Mouse (Mus musculus): Measurements from ENCODE around the gene Smc5. TPM values are rescaled to one million over a fixed set of nuclear protein-coding genes. Genes with fewer than 3 reads are reported as not detected.

The Smc5 gene
- polyA plus RNA-seq (2017; shearing (Covaris generic)) = 10 to 100 TPM; 23.2 to 33.2 (median 31.7) TPM

GRCm38 (mm10) chr19:23273355-23274053, at the start of gene Smc5:
TSS of gene Smc5 (minus strand) at chr19:23273897.
- ATAC-seq = peak; percentile 88

- ATAC-seq = peak; percentile 100
Observed at GRCm38 (mm10) chr19:23323107-23323506, 49.4 kb upstream of the Smc5 start.

- no peak for ATAC-seq
Observed at GRCm38 (mm10) chr19:23317989-23318358, 44.3 kb upstream of the Smc5 start.

- no peak for ATAC-seq
Observed at GRCm38 (mm10) chr19:23317295-23317988, 43.7 kb upstream of the Smc5 start.

DNA sequence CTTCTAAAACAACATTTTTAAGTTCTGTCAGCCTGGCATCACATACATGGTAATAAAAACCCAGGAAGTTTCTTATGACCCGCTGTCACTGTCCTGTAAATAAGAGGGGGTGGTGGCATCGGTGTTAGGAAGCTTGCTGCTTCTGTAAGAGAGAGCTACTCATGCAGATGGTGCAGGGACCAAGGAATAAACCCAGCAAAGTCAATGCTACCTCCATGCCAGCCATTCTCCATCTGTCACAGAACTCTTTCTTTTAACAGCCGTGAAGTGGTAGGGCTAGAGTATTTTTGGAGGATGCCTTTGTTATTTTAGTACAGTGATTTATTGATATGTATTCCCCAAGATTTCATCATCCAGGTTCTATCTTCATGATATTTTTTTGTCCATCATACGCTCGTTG, 43.2 kb upstream of the Smc5 start:
- no peak for ATAC-seq

DNA sequence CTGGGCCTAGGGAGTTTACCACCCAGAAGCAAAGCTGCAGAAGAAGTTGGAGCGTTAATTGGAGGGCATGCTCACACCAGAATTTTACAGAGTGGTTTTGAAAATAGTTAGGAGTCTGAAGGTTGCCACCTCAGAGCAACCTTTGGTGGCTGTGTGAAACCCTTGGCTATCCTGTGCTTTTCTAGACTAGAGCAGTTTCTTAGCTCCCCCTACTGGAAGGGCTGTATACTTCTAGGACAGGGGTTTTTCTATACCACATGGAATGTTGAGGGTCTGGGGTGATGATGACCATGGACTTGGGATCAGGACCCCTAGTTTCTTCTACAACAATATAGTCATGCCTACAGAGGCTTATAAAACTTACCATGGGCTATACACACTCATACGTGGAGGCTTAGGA, 36.3 kb upstream of the Smc5 start:
- ATAC-seq = no peak

GRCm38 (mm10) chr19:23306671-23307070, 33.0 kb upstream of the Smc5 start:
- no peak for ATAC-seq

DNA sequence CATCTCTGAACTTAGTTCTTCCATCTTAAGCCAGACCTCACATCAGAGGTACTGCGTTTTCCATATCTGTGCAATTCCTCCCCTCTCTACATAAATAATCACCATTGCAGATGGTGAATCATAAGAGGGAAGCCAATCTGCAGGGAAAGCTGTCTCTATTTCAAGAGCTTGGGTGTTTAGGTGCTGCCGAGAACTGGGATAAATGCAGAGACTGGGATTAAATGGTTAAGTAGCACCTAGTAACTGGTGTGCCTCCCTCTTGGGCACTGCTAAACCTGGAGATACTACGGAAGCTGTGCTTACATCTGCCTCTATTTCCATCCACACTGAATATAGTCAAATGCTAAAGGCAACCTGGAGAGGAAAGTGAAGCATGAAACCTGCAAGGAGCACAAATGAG, 26.3 kb upstream of the Smc5 start:
- ATAC-seq = no peak

GRCm38 (mm10) chr19:23298917-23299316, 25.2 kb upstream of the Smc5 start:
- ATAC-seq = no peak

- no peak for ATAC-seq
Observed at GRCm38 (mm10) chr19:23297191-23297590, 23.5 kb upstream of the Smc5 start.

DNA sequence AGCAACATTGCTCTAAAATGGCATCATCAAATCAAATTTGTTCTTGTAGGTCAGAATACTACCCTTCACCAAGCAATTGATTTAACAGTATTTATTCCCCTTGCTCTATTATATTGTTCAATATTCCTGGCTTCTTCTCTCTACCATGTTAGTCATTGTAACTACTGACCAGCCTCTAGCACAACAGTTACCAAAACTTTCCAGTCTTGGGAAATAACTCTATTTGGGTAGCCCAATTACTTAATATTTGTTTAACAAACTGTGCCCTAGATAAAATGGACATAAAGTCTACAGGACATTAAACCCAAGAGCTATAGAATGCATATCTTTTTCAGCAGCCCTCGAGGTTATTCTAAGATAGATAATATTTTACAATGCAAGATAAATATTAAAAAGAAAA, 15.6 kb upstream of the Smc5 start:
- ATAC-seq = no peak

DNA sequence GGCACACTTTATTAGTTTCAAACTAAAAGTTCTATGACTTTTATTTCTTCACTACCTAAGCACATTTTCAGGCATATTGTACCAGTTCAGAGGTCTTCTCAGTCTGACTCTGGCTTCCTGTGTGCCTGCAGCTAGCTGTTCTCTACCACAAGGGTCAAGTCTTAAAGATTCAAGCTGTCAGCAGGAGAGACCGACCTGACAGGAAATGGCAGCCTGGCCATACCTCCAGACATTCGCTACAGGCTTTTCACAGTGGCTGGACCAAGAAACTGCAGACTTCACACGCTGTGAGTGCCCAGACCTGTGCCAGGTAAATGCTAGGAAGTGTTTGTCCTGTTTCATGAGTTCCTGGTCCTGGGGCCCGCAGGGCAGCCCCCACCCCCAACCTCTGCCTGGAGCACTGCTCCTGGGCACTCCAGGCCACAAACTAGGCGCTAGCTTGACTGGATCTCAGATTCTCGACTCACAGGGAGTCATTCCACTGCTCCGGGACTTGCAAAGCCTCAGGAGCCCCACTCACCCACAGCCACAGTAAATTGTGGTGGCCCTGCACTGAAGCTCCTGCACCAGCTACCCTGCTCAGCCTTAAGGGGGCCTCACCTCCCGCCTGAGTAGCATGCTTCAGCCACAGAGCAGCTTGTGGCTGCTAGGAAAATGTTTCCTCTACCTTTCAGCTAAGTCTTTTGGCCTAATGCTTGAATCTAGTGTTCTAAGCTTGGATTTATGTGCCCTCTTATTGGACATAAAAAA, 8.4 kb upstream of the Smc5 start:
- ATAC-seq = no peak

DNA sequence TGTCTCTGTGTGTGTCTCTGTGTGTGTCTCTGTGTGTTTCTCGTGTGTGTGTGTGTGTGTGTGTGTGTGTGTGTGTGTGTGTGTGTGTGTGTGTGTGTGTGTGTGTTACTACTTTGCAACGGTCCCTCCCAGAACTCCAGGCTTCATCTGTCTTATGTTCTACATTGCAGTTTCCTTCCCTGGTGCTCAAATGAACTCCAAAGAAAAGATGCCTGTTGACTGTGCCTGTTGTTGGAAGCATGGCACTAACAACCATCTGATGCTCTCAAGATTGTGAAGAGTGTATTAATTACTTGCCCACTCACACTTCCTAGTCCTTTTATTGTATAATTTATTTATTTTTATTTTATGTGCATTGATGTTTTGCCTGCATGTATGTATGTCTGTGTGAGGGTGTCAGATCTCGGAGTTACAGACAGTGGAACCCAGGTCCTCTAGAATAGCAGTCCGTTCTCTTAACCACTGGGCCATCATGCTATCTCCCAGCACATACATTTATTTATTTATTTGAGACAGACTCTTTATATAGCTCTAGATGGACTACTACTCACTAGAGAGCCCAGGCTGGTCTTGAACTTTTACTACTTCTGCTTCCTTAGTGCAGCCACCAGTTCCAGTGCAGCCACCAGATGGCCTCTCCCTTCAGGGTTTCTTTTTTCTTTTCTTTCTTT, 492 bp upstream of the Smc5 start:
- ATAC-seq = peak; percentile 21

DNA sequence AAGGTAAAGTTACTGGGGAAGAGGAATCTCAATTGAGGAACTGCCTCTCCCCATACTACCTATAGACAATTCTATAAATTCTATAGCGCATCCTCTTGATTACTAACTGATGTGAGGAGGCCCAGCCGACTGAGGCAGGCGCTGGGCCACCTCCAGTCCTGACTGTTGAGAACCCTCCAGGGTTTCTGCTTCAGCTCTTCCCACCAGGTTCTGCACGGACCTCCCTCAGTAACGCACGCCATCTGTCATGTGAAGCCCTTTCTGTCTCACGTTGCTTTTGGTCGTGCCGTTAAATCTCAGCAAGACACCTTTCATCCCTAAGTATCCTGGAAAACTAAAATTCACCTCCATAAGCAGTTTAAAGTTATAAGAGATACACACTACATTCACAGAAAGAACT, 16.9 kb downstream of the Smc5 start:
- no peak for ATAC-seq

GRCm38 (mm10) chr19:23246473-23246872, 27.2 kb downstream of the Smc5 start:
- no peak for ATAC-seq

GRCm38 (mm10) chr19:23225065-23225464, 48.6 kb downstream of the Smc5 start:
- no peak for ATAC-seq

GRCm38 (mm10) chr19:23214326-23214725, 59.4 kb downstream of the Smc5 start:
- no peak for ATAC-seq

GRCm38 (mm10) chr19:23211325-23211724, 62.4 kb downstream of the Smc5 start:
- no peak for ATAC-seq

GRCm38 (mm10) chr19:23203505-23204053, 70.1 kb downstream of the Smc5 start:
- ATAC-seq = no peak

DNA sequence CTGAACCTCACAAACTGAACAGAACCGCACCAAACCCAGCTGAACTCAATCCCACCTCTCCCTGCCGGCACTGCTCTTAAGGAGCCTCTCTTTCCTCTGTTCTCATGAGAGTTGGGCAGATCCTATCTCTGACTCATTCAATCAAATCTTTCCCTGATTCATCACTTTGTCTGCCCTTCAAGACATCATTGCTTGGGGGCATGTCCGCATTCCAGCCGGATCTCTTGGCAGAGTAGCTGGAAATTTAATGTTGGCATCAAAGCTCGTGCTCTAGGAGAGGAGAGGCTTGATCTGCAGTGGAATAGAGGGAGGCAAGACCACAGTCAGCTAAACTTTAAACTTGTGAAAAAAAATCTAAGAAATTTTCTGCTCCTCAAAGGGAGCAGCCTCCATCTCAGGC, 71.6 kb downstream of the Smc5 start:
- no peak for ATAC-seq

DNA sequence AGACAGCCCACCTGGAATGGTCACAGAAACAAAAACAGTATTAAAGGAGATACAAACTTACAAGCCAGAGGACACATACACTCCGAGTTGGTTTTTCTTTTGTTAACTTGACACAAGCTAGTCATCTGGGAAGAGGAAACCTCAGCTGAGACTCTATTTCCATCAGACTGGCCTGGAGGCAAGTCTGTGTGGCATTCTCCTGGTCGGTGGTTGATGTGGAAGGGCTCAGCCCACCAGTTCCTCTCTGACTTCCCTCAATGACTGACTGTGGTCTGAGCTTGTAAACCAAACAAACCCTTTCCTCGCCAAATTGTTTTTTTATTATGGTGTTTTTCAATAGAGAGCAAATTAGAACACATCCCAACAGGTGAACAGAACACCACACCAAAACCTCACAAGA, 80.6 kb downstream of the Smc5 start:
- ATAC-seq = no peak

DNA sequence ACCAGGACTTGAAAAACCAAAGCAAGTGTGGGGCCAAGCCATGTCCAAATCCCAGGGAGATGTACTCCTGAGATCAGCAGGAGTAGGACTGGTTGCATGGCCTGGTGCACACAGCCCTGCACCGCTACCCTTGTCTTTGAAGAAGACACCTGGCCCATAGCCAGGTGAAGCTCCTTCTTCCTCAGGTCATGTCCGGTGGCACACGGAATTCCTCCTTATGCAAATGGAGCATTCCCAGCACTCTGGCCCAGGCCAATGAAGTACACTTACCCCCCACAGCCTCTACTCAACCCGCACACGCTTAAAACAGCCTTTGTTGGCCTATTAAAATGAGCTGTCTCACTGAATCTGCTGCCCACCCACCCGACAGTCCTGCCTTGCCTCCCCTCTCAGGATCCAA, 82.2 kb downstream of the Smc5 start:
- ATAC-seq = no peak

GRCm38 (mm10) chr19:23189744-23190143, 84.0 kb downstream of the Smc5 start:
- ATAC-seq = no peak

All from inflammation-experienced regulatory T-cells, adult 6 months (primary cell).